Mouse (Mus musculus) CH12.LX (cell line): ENCODE measurements around the gene Rpl26. TPM values are rescaled to one million over a fixed set of nuclear protein-coding genes. Genes with fewer than 3 reads are reported as not detected.
A peak's percentile ranks its signal among the peaks of the same experiment; 100 is the strongest.

Experiments
- DNase-seq: peaks from one replicate; pipeline ENCODE4 v3.0.0-alpha.2; 2013; ENCODE audit errors: extremely low read depth
- H3K27ac ChIP-seq: 2 replicates; pipeline ENCODE4 v1.5.1; 2012; ENCODE audit warnings: low read depth, mild to moderate bottlenecking, control low read depth, moderate library complexity; ENCODE audit not compliant: insufficient read depth
- H3K27me3 ChIP-seq: replicated peaks from 2 replicates; pipeline ENCODE3; 2012; ENCODE audit warnings: inconsistent platforms
- H3K36me3 ChIP-seq, 2 experiments: replicated peaks in 1 of 2; 2 replicates each; pipeline versions ENCODE3 to v1.6.1; 2012; ENCODE audit warnings: inconsistent platforms in 1 of 2, low read length in 1 of 2, mild to moderate bottlenecking in 1 of 2, mixed read lengths in 1 of 2, moderate library complexity in 1 of 2; ENCODE audit not compliant: control insufficient read depth in 1 of 2, insufficient read depth in 1 of 2
- H3K4me1 ChIP-seq, 2 experiments: 2 replicates each; pipeline ENCODE4 v1.6.1; 2012; ENCODE audit warnings: inconsistent platforms in 1 of 2, moderate library complexity in 1 of 2; ENCODE audit not compliant: insufficient read depth in 2 of 2, control insufficient read depth in 1 of 2
- H3K4me2 ChIP-seq: 2 replicates; pipeline ENCODE4 v1.6.1; 2012; ENCODE audit warnings: low read depth, mild to moderate bottlenecking, control low read depth; ENCODE audit not compliant: poor library complexity, insufficient read depth, severe bottlenecking
- H3K4me3 ChIP-seq, 3 experiments: fragments of 150-350 bp in 1 of 3; sonication (generic) in 1 of 3; replicated peaks in 1 of 3; 2 replicates each; pipeline versions ENCODE3 to v1.5.1; 2011 to 2012; ENCODE audit warnings: low read depth in 2 of 3, low read length in 2 of 3, mild to moderate bottlenecking in 2 of 3, moderate library complexity in 2 of 3, control low read depth in 1 of 3, improper control_type of control experiment in 1 of 3, inconsistent platforms in 1 of 3, mixed read lengths in 1 of 3; ENCODE audit not compliant: poor library complexity in 1 of 3
- H3K79me2 ChIP-seq: replicated peaks from 2 replicates; pipeline ENCODE4 v1.6.1; 2012; ENCODE audit warnings: mild to moderate bottlenecking, moderate library complexity; ENCODE audit not compliant: control insufficient read depth, poor library complexity, insufficient read depth, severe bottlenecking; ENCODE audit errors: extremely low read depth
- H3K9ac ChIP-seq: 2 replicates; pipeline ENCODE4 v1.6.1; 2012; ENCODE audit warnings: low read depth, mild to moderate bottlenecking, control low read depth, moderate library complexity; ENCODE audit not compliant: insufficient read depth
- H3K9me3 ChIP-seq: replicated peaks from 2 replicates; pipeline ENCODE3; 2012; ENCODE audit warnings: low read length, inconsistent platforms, mixed read lengths
- BHLHE40 ChIP-seq: IDR thresholded peaks from 2 replicates; pipeline ENCODE4 v1.6.1; 2011; ENCODE audit warnings: mild to moderate bottlenecking, low read depth, low read length, improper control_type of control experiment
- CHD1 ChIP-seq: IDR thresholded peaks from 2 replicates; pipeline ENCODE4 v1.6.1; 2012; ENCODE audit warnings: low read depth, low read length, improper control_type of control experiment, inconsistent platforms
- CHD2 ChIP-seq: IDR thresholded peaks from 2 replicates; pipeline ENCODE4 v1.6.1; 2011; ENCODE audit warnings: low read length, improper control_type of control experiment
- CTCF ChIP-seq, 2 experiments: IDR thresholded peaks in 1 of 2; conservative IDR thresholded peaks in 1 of 2; 2 replicates each; pipeline ENCODE4 v1.5.1; 2011 to 2012; ENCODE audit warnings: low read depth in 2 of 2, low read length in 2 of 2, improper control_type of control experiment in 1 of 2, inconsistent platforms in 1 of 2, mild to moderate bottlenecking in 1 of 2, moderate library complexity in 1 of 2
- E2F4 ChIP-seq: IDR thresholded peaks from 2 replicates; pipeline ENCODE4 v1.6.1; 2011; ENCODE audit warnings: low read depth, low read length, improper control_type of control experiment; ENCODE audit not compliant: insufficient replicate concordance
- ELF1 ChIP-seq: IDR thresholded peaks from 2 replicates; pipeline ENCODE4 v1.6.1; 2014; ENCODE audit warnings: low read depth, mild to moderate bottlenecking, inconsistent platforms, low read length, improper control_type of control experiment
- EP300 ChIP-seq: IDR thresholded peaks from 2 replicates; pipeline ENCODE4 v1.6.1; 2011; ENCODE audit warnings: low read length, improper control_type of control experiment
- ETS1 ChIP-seq: conservative IDR thresholded peaks from 2 replicates; pipeline ENCODE4 v1.6.1; 2012; ENCODE audit warnings: low read depth, mild to moderate bottlenecking, inconsistent platforms, low read length, improper control_type of control experiment, moderate library complexity
- GABPA ChIP-seq: IDR thresholded peaks from 2 replicates; pipeline ENCODE4 v1.6.1; 2012; ENCODE audit warnings: low read depth, low read length, improper control_type of control experiment, inconsistent platforms; ENCODE audit not compliant: insufficient replicate concordance
- HCFC1 ChIP-seq: IDR thresholded peaks from 2 replicates; pipeline ENCODE4 v1.6.1; 2012; ENCODE audit warnings: low read depth, mild to moderate bottlenecking, inconsistent platforms, low read length, improper control_type of control experiment
- IRF4 ChIP-seq: IDR thresholded peaks from 2 replicates; pipeline ENCODE4 v1.6.1; 2014; ENCODE audit warnings: low read depth, mild to moderate bottlenecking, inconsistent platforms, low read length, improper control_type of control experiment
- JUN ChIP-seq: IDR thresholded peaks from 2 replicates; pipeline ENCODE4 v1.6.1; 2011; ENCODE audit warnings: low read depth, mild to moderate bottlenecking, low read length, improper control_type of control experiment, moderate library complexity; ENCODE audit not compliant: insufficient read depth
- JUND ChIP-seq: conservative IDR thresholded peaks from 2 replicates; pipeline ENCODE4 v1.6.1; 2011; ENCODE audit warnings: low read depth, low read length, improper control_type of control experiment
- KAT2A ChIP-seq: IDR thresholded peaks from 2 replicates; pipeline ENCODE4 v1.6.1; 2012; ENCODE audit warnings: low read length, improper control_type of control experiment, inconsistent platforms; ENCODE audit not compliant: insufficient replicate concordance
- MAFK ChIP-seq: IDR thresholded peaks from 2 replicates; pipeline ENCODE4 v1.6.1; 2011; ENCODE audit warnings: low read length, improper control_type of control experiment; ENCODE audit not compliant: insufficient replicate concordance
- MAX ChIP-seq: IDR thresholded peaks from 2 replicates; pipeline ENCODE4 v1.6.1; 2011; ENCODE audit warnings: low read length, improper control_type of control experiment
- MAZ ChIP-seq: IDR thresholded peaks from 2 replicates; pipeline ENCODE4 v1.6.1; 2012; ENCODE audit warnings: low read depth, mild to moderate bottlenecking, inconsistent platforms, low read length, improper control_type of control experiment, moderate library complexity
- MEF2A ChIP-seq: IDR thresholded peaks from 2 replicates; pipeline ENCODE4 v1.6.1; 2014; ENCODE audit warnings: low read depth, mild to moderate bottlenecking, inconsistent platforms, low read length, improper control_type of control experiment, borderline replicate concordance
- MXI1 ChIP-seq: IDR thresholded peaks from 2 replicates; pipeline ENCODE4 v1.6.1; 2011; ENCODE audit warnings: mild to moderate bottlenecking, low read depth, low read length, improper control_type of control experiment
- MYC ChIP-seq: IDR thresholded peaks from 2 replicates; pipeline ENCODE4 v1.6.1; 2011; ENCODE audit warnings: low read depth, mild to moderate bottlenecking, improper control_type of control experiment, low read length
- NELFE ChIP-seq: IDR thresholded peaks from 2 replicates; pipeline ENCODE4 v1.6.1; 2011; ENCODE audit warnings: low read depth, low read length, improper control_type of control experiment
- NRF1 ChIP-seq: IDR thresholded peaks from 2 replicates; pipeline ENCODE4 v1.6.1; 2014; ENCODE audit warnings: low read depth, mild to moderate bottlenecking, inconsistent platforms, low read length, improper control_type of control experiment, moderate library complexity
- PAX5 ChIP-seq: IDR thresholded peaks from 2 replicates; pipeline ENCODE4 v1.6.1; 2012; ENCODE audit warnings: low read length, inconsistent platforms, mixed read lengths
- POLR2A ChIP-seq: IDR thresholded peaks from 2 replicates; pipeline ENCODE4 v1.6.1; 2011; ENCODE audit warnings: low read depth, mild to moderate bottlenecking, improper control_type of control experiment, low read length
- POLR2AphosphoS2 ChIP-seq: IDR thresholded peaks from 2 replicates; pipeline ENCODE4 v1.6.1; 2011; ENCODE audit warnings: low read depth, low read length, improper control_type of control experiment
- RAD21 ChIP-seq: IDR thresholded peaks from 2 replicates; pipeline ENCODE4 v1.6.1; 2011; ENCODE audit warnings: low read depth, mild to moderate bottlenecking, low read length, improper control_type of control experiment, moderate library complexity
- RCOR1 ChIP-seq: conservative IDR thresholded peaks from 2 replicates; pipeline ENCODE4 v1.6.1; 2012; ENCODE audit warnings: low read depth, mild to moderate bottlenecking, inconsistent platforms, low read length, improper control_type of control experiment
- SIN3A ChIP-seq: IDR thresholded peaks from 2 replicates; pipeline ENCODE4 v1.6.1; 2012; ENCODE audit warnings: low read length, improper control_type of control experiment, inconsistent platforms
- SMC3 ChIP-seq: IDR thresholded peaks from 2 replicates; pipeline ENCODE4 v1.6.1; 2011; ENCODE audit warnings: low read depth, low read length, improper control_type of control experiment
- TBP ChIP-seq: conservative IDR thresholded peaks from 2 replicates; pipeline ENCODE4 v1.6.1; 2011; ENCODE audit warnings: low read depth, low read length, improper control_type of control experiment
- TCF12 ChIP-seq: IDR thresholded peaks from 2 replicates; pipeline ENCODE4 v1.6.1; 2014; ENCODE audit warnings: low read depth, mild to moderate bottlenecking, inconsistent platforms, low read length, improper control_type of control experiment
- UBTF ChIP-seq: IDR thresholded peaks from 2 replicates; pipeline ENCODE4 v1.6.1; 2012; ENCODE audit warnings: low read depth, mild to moderate bottlenecking, inconsistent platforms, low read length, improper control_type of control experiment, moderate library complexity
- USF1 ChIP-seq: IDR thresholded peaks from 2 replicates; pipeline ENCODE4 v1.6.1; 2014; ENCODE audit warnings: low read depth, mild to moderate bottlenecking, inconsistent platforms, low read length, improper control_type of control experiment
- USF2 ChIP-seq: conservative IDR thresholded peaks from 2 replicates; pipeline ENCODE4 v1.6.1; 2011; ENCODE audit warnings: low read depth, low read length, improper control_type of control experiment
- ZC3H11A ChIP-seq: IDR thresholded peaks from 2 replicates; pipeline ENCODE4 v1.6.1; 2012; ENCODE audit warnings: low read depth, mild to moderate bottlenecking, inconsistent platforms, low read length, improper control_type of control experiment
- ZKSCAN1 ChIP-seq: IDR thresholded peaks from 2 replicates; pipeline ENCODE4 v1.6.1; 2012; ENCODE audit warnings: low read depth, inconsistent platforms, low read length, improper control_type of control experiment, borderline replicate concordance
- ZMIZ1 ChIP-seq: IDR thresholded peaks from 2 replicates; pipeline ENCODE4 v1.6.1; 2012; ENCODE audit warnings: low read depth, mild to moderate bottlenecking, inconsistent platforms, low read length, improper control_type of control experiment
- ZNF384 ChIP-seq: IDR thresholded peaks from 2 replicates; pipeline ENCODE4 v1.6.1; 2012; ENCODE audit warnings: low read depth, low read length, improper control_type of control experiment, inconsistent platforms
- dilution Hi-C: fragments of 300-500 bp; cut with MboI; formaldehyde crosslinking; loops from 2 replicates; pipeline ENCODE4 v1.14.3; 2020; ENCODE audit warnings: low sequenced_read_pairs; ENCODE audit not compliant: extremely low pct_unique_long_range_greater_than_20kb, extremely low pct_ligation_motif_present
- in situ Hi-C: fragments of 300-500 bp; cut with MboI; formaldehyde crosslinking; loops from 3 replicates; pipeline ENCODE4 v1.14.3; 2019; ENCODE audit warnings: low sequenced_read_pairs, low pct_ligation_motif_present, low pct_unique_long_range_greater_than_20kb, mixed read lengths
- polyA plus RNA-seq: library from polyadenylated mRNA; unstranded; fragments of >175 nt; gene quantifications from 2 replicates; pipeline ENCODE4 v1.2.1, GENCODE M21; 2012; ENCODE audit warnings: low read depth; ENCODE audit not compliant: insufficient read length
- total RNA-seq, 2 experiments: library from RNA; depleted of rRNA; stranded (reverse); fragments of 300-350 nt in 1 of 2; fragments of >200 nt in 1 of 2; gene quantifications; 2 replicates each; pipeline ENCODE4 v1.2.3; 2012 to 2014

The Rpl26 gene
- total RNA-seq (2012; rRNA removed): 6,137 and 6,551 TPM in 2 replicates
- total RNA-seq (2014; rRNA removed): 6,202 and 6,508 TPM in 2 replicates
- 3,408 and 4,622 TPM in 2 replicates for polyA plus RNA-seq

DNA sequence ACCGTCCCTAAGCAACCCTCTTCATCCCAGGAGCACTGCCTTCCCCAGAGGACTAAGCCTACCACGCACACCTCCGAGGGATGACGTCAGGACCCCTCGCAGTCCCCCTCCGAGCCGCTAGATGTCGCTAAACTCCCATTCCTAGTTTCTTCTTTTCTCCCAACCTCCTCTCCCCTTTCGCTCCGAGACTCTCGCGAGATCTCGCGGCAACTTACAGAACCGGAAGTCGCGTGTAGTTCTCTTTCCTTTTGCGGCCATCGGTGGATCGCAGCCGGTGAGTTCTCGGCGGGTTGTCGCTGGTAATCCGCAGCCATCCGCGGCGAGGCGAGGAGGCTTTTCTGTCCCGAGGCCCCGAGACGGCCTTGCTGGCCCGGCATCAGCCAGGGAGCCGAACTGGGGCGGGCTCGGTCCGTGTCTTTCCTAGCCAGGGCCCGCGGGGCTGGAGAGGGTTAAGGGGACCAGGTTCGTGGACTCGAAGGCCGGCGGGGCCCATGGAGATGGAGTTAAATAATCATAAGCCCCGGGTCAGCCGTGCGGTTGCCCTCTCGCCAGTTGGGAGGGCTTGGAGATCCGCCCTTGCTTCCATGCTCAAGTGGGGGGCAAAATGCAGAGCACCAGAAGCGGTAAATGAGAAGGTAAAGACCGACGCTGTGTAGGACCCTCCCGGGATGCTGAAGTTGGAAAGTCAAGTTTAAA lies at the start of gene Rpl26:
Gene Rpl26 (plus strand): TSS at position 233 of the 696 bp plus-strand sequence.
- Histone ChIP-seq H3K9me3 (peaks cover 5% of the 10 kb centered on the region), H3K4me1 (peaks cover 5 to 28% of the 10 kb centered on the region in 2 experiments; a peak in 3 of 4 replicates), H3K4me3 (peak within 1 kb of the TSS; percentile 71 to 92 (median 78)), H3K27me3 (peaks cover 18% of the 10 kb centered on the region), H3K36me3 (peaks cover 34 to 42% of the 10 kb centered on the region in 2 experiments), H3K27ac (peak within 1 kb of the TSS; percentile 32), H3K4me2 (peak within 1 kb of the TSS; percentile 80), H3K79me2 (peaks cover 19% of the 10 kb centered on the region), H3K9ac (peak within 1 kb of the TSS; percentile 100)
- TF ChIP-seq MAZ: no peak
- no peak for TF ChIP-seq USF1
- no peak for TF ChIP-seq CHD1
- TF ChIP-seq ZMIZ1: peak; percentile 91
- TF ChIP-seq ZKSCAN1: no peak
- TF ChIP-seq MAFK: no peak
- peak; percentile 100 for TF ChIP-seq CHD2
- TF ChIP-seq JUN: peak; percentile 92
- no peak for TF ChIP-seq ETS1
- TF ChIP-seq BHLHE40: peak; percentile 88
- no peak for TF ChIP-seq NRF1
- peak; percentile 54 for TF ChIP-seq IRF4
- peak; percentile 94 to 98 for TF ChIP-seq CTCF (conservative IDR thresholded peaks at IDR 0.05 in 1 of 2, IDR thresholded peaks at IDR 0.05 in 1 of 2; ENCODE audit: low read depth in 2 of 2, low read length in 2 of 2)
- TF ChIP-seq KAT2A: peak; percentile 95
- peak; percentile 92 for TF ChIP-seq HCFC1
- TF ChIP-seq SMC3: no peak
- TF ChIP-seq ZNF384: no peak
- TF ChIP-seq RCOR1: no peak
- peak; percentile 98 for TF ChIP-seq TBP
- peak; percentile 82 for TF ChIP-seq MYC
- peak; percentile 54; the same call in 1 of the 2 replicates for TF ChIP-seq MEF2A
- no peak for TF ChIP-seq ZC3H11A
- no peak for TF ChIP-seq PAX5
- TF ChIP-seq EP300: no peak
- TF ChIP-seq MAX: no peak
- no peak for TF ChIP-seq USF2
- peak; percentile 96 for TF ChIP-seq POLR2AphosphoS2
- peak; percentile 98 for TF ChIP-seq ELF1
- no peak for TF ChIP-seq RAD21
- TF ChIP-seq MXI1: peak; percentile 91
- TF ChIP-seq POLR2A: peak; percentile 99
- peak; percentile 86; the same call in 1 of the 2 replicates for TF ChIP-seq UBTF
- peak; percentile 100 for TF ChIP-seq TCF12
- TF ChIP-seq SIN3A: peak; percentile 26; the same call in 1 of the 2 replicates
- TF ChIP-seq NELFE: peak; percentile 99
- TF ChIP-seq E2F4: no peak
- peak; percentile 90 for TF ChIP-seq JUND
- peak; percentile 92 for TF ChIP-seq GABPA
- in situ Hi-C loops: loop anchor here (5.0 kb wide), 1 partner anchor 71 kb away; no protein-coding TSS in a partner anchor
- DNase-seq: peak; percentile 100
- dilution Hi-C loops: no loop called here
